Mouse (Mus musculus): ENCODE measurements at regions not wholly inside any gene's neighbourhood (a gene's known extent, or its start where the extent isn't known, plus 50 kb on each side); places are given as distances from the start of the nearest gene placed in this dataset.

DNA sequence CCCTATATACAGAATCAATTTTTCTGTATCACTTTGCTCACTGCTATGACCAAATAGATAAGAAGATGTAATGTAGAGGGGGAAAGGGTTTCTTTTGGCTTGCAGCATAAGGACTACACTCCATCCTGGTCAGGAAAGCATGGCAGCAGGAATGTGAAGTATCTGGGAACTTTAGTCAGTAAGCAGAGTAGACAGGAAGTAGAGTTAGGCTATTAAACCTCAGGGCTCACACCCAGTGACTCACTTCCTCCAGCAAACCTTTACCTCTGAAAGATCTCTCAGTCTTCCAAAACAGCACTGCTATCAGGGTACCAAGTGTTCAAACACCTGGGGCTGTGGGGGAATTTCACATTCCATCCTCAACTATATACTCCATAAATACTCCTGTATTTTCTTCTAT, 283.1 kb upstream of the Ldb2 start:
- TF ChIP-seq CTCF (IDR thresholded peaks at IDR 0.05; ENCODE audit: insufficient read depth, low read depth, low read length) (no peak), POLR2A (IDR thresholded peaks at IDR 0.05; ENCODE audit: insufficient read depth, low read depth, low read length) (no peak)

All from olfactory bulb, adult 2 months (tissue).